Mouse (Mus musculus): ENCODE data around the gene Etnppl.

The Etnppl gene

GRCm38 (mm10) chr3:130617439-130617898, at the start of gene Etnppl:
Gene Etnppl, plus strand, starts transcription at chr3:130617448.
- no peak for DNase-seq (ENCODE audit: low read depth, low spot score)

GRCm38 (mm10) chr3:130568331-130569095, 48.7 kb upstream of the Etnppl start:
- no peak for DNase-seq (ENCODE audit: low read depth, low spot score)

- DNase-seq (ENCODE audit: low read depth, low spot score) = no peak
Measured at GRCm38 (mm10) chr3:130573243-130573642, 44.0 kb upstream of the Etnppl start.

- DNase-seq (ENCODE audit: low read depth, low spot score) = peak; percentile 31
Measured at GRCm38 (mm10) chr3:130574652-130575051, 42.6 kb upstream of the Etnppl start.

GRCm38 (mm10) chr3:130576683-130577082, 40.6 kb upstream of the Etnppl start:
- no peak for DNase-seq (ENCODE audit: low read depth, low spot score)

- DNase-seq (ENCODE audit: low read depth, low spot score) = no peak
Measured at GRCm38 (mm10) chr3:130579501-130579900, 37.7 kb upstream of the Etnppl start.

GRCm38 (mm10) chr3:130581577-130581976, 35.7 kb upstream of the Etnppl start:
- no peak for DNase-seq (ENCODE audit: low read depth, low spot score)

- DNase-seq (ENCODE audit: low read depth, low spot score) = no peak
Measured at GRCm38 (mm10) chr3:130582903-130583664, 34.2 kb upstream of the Etnppl start.

GRCm38 (mm10) chr3:130584007-130584406, 33.2 kb upstream of the Etnppl start:
- DNase-seq (ENCODE audit: low read depth, low spot score) = no peak

- no peak for DNase-seq (ENCODE audit: low read depth, low spot score)
Measured at GRCm38 (mm10) chr3:130595050-130595449, 22.2 kb upstream of the Etnppl start.

GRCm38 (mm10) chr3:130601491-130601890, 15.8 kb upstream of the Etnppl start:
- DNase-seq (ENCODE audit: low read depth, low spot score) = no peak

- no peak for DNase-seq (ENCODE audit: low read depth, low spot score)
Measured at GRCm38 (mm10) chr3:130607924-130608323, 9.3 kb upstream of the Etnppl start.

GRCm38 (mm10) chr3:130614444-130614843, 2.8 kb upstream of the Etnppl start:
- DNase-seq (ENCODE audit: low read depth, low spot score) = no peak

- DNase-seq (ENCODE audit: low read depth, low spot score) = no peak
Measured at GRCm38 (mm10) chr3:130615625-130616024, 1.6 kb upstream of the Etnppl start.

GRCm38 (mm10) chr3:130620517-130621146, 3.4 kb downstream of the Etnppl start:
- peak; percentile 27 for DNase-seq (ENCODE audit: low read depth, low spot score)

- DNase-seq (ENCODE audit: low read depth, low spot score) = no peak
Measured at GRCm38 (mm10) chr3:130628358-130628757, 11.1 kb downstream of the Etnppl start.

GRCm38 (mm10) chr3:130633859-130634258, 16.6 kb downstream of the Etnppl start:
- peak; percentile 6 for DNase-seq (ENCODE audit: low read depth, low spot score)

- DNase-seq (ENCODE audit: low read depth, low spot score) = no peak
Measured at GRCm38 (mm10) chr3:130646110-130646810, 29.0 kb downstream of the Etnppl start.

- peak; percentile 5 for DNase-seq (ENCODE audit: low read depth, low spot score)
Measured at GRCm38 (mm10) chr3:130649569-130649968, 32.3 kb downstream of the Etnppl start.

GRCm38 (mm10) chr3:130660619-130661018, 43.4 kb downstream of the Etnppl start:
- peak; percentile 33 for DNase-seq (ENCODE audit: low read depth, low spot score)

- DNase-seq (ENCODE audit: low read depth, low spot score) = no peak
Measured at GRCm38 (mm10) chr3:130662496-130662895, 45.2 kb downstream of the Etnppl start.

GRCm38 (mm10) chr3:130671291-130671690, 54.0 kb downstream of the Etnppl start:
- no peak for DNase-seq (ENCODE audit: low read depth, low spot score)

Measured in telencephalon, adult 2 months (tissue).